Mouse (Mus musculus) bone marrow macrophage, adult 2 months (primary cell): ENCODE results near the gene Dleu7.

Source experiments
- CTCF ChIP-seq: IDR thresholded peaks from 2 replicates; pipeline ENCODE4 v1.5.1; 2012; ENCODE audit warnings: low read depth, mild to moderate bottlenecking, low read length, moderate library complexity
- POLR2A ChIP-seq: IDR thresholded peaks from 2 replicates; pipeline ENCODE4 v1.6.1; 2012; ENCODE audit warnings: mild to moderate bottlenecking, low read depth, low read length, borderline replicate concordance

DNA sequence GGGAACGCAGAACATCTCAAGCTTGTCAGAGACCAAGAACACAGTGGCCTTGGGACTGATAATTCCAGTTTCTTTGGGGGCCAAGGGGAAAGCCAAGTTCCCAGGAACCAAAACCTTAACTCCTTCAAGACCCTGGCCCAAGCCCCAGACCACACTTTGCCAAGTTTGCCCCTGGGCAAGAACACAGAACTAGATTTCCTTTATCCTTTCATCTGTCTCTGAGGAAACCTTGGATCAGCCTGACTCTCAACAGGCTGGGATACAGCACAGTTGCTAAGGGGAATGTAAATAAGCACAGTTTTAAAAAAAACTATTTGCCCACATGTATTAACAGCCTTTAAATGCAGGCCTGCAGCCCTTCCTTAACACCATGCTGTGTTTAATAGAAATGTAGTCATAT lies 14.7 kb upstream of the Dleu7 start:
- TF ChIP-seq CTCF (no peak), POLR2A (no peak)
